8 mouse cellular contexts compared by ENCODE assay signal in genomic region chr7:3276781-3277180, GRCm38 (mm10). TPM values are rescaled to one million over a fixed set of nuclear protein-coding genes. Genes with fewer than 3 reads are reported as not detected.
"Had no signal": no experiment of that assay in that cellular context is flagged by ENCODE, and none has a peak within 500 bp of the region (broad histone marks: within the 10 kb centered on the region; RNA-seq: fewer than 3 reads in every experiment).

No protein-coding gene starts in this region.

RNA-seq across cellular contexts. Expression of gene Prkcg, which starts 12.2 kb away (rescaled TPM):
- polyA plus RNA-seq: liver, embryonic 16.5 days had no signal

RNA-seq across cellular contexts. Expression of gene Nlrp12, which starts 27.2 kb away (rescaled TPM):
- polyA plus RNA-seq: lung, embryonic 14.5 days; midbrain, embryonic 11.5 days; midbrain, embryonic 13.5 days; neural tube, embryonic 12.5 days; neural tube, embryonic 14.5 days; stomach, postnatal 0 days; urinary bladder, adult 2 months had no signal

RNA-seq across cellular contexts. Expression of gene Cacng7, which starts 56.0 kb away (rescaled TPM):
- polyA plus RNA-seq: liver, embryonic 16.5 days had no signal
